Mouse (Mus musculus) limb, embryonic 14.5 days (tissue): ENCODE data around the gene Cyp2r1. TPM values are rescaled to one million over a fixed set of nuclear protein-coding genes. Genes with fewer than 3 reads are reported as not detected.
"Not testable (repeated sequence)": the region's sequence is repeated elsewhere in the genome, so short reads cannot be mapped to it uniquely, and the experiment has no call there.

Experiments
- ATAC-seq: fragments of 200-750 bp; cut with Nextera tagmentation; 2 replicates; pipeline ENCODE4 v1.8.0; 2017; ENCODE audit warnings: low read depth, moderate number of reproducible peaks, moderate TSS enrichment; ENCODE audit not compliant: low FRiP score
- DNase-seq: peaks from one replicate; pipeline ENCODE4 v3.0.0-alpha.2; 2015; ENCODE audit warnings: low spot score
- H3K27ac ChIP-seq: fragments of 300-500 bp; sonication (generic); replicated peaks from 2 replicates; pipeline ENCODE4 v1.5.1; 2014; ENCODE audit warnings: low read depth, mild to moderate bottlenecking, low read length, moderate library complexity, mixed read lengths
- H3K27me3 ChIP-seq: fragments of 300-500 bp; sonication (generic); 2 replicates; pipeline ENCODE4 v1.6.1; 2014; ENCODE audit warnings: low read length, mixed read lengths; ENCODE audit not compliant: control insufficient read depth, insufficient read depth
- H3K36me3 ChIP-seq: fragments of 300-500 bp; sonication (generic); 2 replicates; pipeline ENCODE4 v1.6.1; 2014; ENCODE audit warnings: mild to moderate bottlenecking, low read length, moderate library complexity, mixed read lengths; ENCODE audit not compliant: control insufficient read depth, insufficient read depth
- H3K4me1 ChIP-seq: fragments of 300-500 bp; sonication (generic); 2 replicates; pipeline ENCODE4 v1.6.1; 2014; ENCODE audit warnings: antibody characterized with exemption, low read length, mixed read lengths; ENCODE audit not compliant: control insufficient read depth, insufficient read depth
- H3K4me2 ChIP-seq: fragments of 300-500 bp; sonication (generic); replicated peaks from 2 replicates; pipeline ENCODE4 v1.6.1; 2014; ENCODE audit warnings: low read depth, mild to moderate bottlenecking, low read length, moderate library complexity; ENCODE audit not compliant: severe bottlenecking
- H3K4me3 ChIP-seq: fragments of 300-500 bp; sonication (generic); replicated peaks from 2 replicates; pipeline ENCODE4 v1.5.1; 2014; ENCODE audit warnings: low read length
- H3K9ac ChIP-seq: fragments of 300-500 bp; sonication (generic); 2 replicates; pipeline ENCODE4 v1.6.1; 2014; ENCODE audit warnings: mild to moderate bottlenecking, low read depth, low read length, moderate library complexity; ENCODE audit not compliant: severe bottlenecking
- H3K9me3 ChIP-seq: fragments of 300-500 bp; sonication (generic); 2 replicates; pipeline ENCODE4 v1.6.1; 2016; ENCODE audit warnings: low read length; ENCODE audit not compliant: control insufficient read depth
- POLR2A ChIP-seq: fragments of 200-500 bp; IDR thresholded peaks from 2 replicates; pipeline ENCODE4 v1.8.0; 2012; ENCODE audit warnings: inconsistent platforms, mild to moderate bottlenecking, moderate library complexity, borderline replicate concordance; ENCODE audit not compliant: insufficient read depth, insufficient read length; ENCODE audit errors: extremely low read depth
- WGBS: fragments of 180-500 bp; shearing (Covaris S2); extraction: QIAGEN DNeasy Blood & Tissue Kit; methylation state at CpG from one replicate; pipeline ENCODE4 v1.1.7; 2014; 5-methylcytosine and 5-hydroxymethylcytosine counted together
- polyA plus RNA-seq, 2 experiments: library from polyadenylated mRNA; depleted of rRNA in 1 of 2; stranded (reverse) in 1 of 2; unstranded in 1 of 2; fragments of >200 nt; fragmentation: Nextera tagmentation in 1 of 2; extraction: Ambion mirVana in 1 of 2; gene quantifications; 2 replicates each; pipeline versions ENCODE4 v1.2.1 to v1.2.3; 2012 to 2014

The Cyp2r1 gene
- polyA plus RNA-seq (2012; rRNA removed): 0.96 and 1.2 TPM in 2 replicates
- 2.7 and 4.0 TPM in 2 replicates for polyA plus RNA-seq (2014; fragmentation: Nextera tagmentation; extraction: Ambion mirVana)

DNA sequence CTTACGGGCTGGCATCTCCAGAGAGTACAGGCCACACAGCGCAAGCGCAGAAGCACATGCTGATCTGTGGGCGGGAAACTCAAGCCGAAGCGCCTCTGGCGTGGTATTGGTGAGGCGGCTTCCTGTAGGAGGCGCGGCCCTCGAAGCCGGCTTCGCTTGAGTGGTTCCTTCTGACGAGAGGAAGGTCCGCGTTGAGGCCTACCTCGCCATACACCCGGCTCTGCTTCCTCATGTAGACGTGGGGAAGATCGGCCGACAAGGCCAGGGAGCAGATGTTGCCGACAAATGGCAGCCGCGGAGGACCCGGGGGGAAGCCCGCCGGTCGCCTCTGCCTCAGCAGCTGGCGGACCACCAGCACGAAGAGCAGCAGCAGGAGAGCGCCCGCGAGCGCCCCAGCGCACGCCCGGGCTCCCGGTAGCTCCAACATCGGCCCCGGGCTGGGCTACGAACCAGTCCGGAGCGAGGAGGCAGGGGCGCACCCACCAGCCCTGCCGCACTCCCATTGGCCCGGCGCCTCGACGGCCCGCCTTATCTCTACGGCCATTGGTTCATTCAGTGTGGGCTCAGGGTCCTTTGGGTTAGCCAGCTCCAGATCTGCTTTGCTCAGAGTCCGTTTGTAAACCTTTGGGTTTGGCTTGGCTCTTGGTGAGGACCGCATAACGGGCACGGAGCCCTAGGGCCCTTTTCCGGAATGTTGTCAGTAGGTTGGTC, at the start of gene Cyp2r1:
TSS of gene Cyp2r1 (minus strand) at position 442 of the 711 bp plus-strand sequence.
- Histone ChIP-seq H3K27ac (peak within 1 kb of the TSS; percentile 87), H3K27me3 (no peaks in the 10 kb centered on the region), H3K36me3 (no peaks in the 10 kb centered on the region), H3K9ac (peak within 1 kb of the TSS; percentile 72), H3K4me3 (peak within 1 kb of the TSS; percentile 56), H3K4me2 (peak within 1 kb of the TSS; percentile 70), H3K4me1 (no peaks in the 10 kb centered on the region), H3K9me3 (no peaks in the 10 kb centered on the region)
- peak; percentile 50; the same call in 1 of the 2 replicates for TF ChIP-seq POLR2A
- 2% methylated on average over 42 of the region's 56 CpGs for WGBS
- peak; percentile 100 for ATAC-seq
- DNase-seq: peak; percentile 95

DNA sequence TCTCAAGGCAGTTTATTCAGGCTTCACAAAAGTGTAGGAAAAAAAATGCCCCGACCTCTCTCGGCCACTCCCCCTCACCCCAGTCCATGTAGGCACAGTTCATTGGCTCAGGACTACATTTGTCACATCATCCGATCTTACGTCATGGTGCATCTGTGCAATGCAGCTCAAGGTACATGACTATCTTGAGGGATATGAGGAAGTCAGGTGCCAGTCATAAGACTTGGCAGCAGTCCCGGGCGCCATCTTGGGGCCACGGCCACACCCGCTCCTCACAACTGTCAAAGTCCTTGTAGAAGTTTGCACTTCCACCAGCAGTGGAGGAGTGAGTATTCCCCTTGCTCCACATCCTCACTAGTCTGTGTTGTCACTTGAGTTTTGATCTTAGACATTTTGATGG, 31.6 kb upstream of the Cyp2r1 start:
- ATAC-seq, H3K4me1 ChIP-seq, H3K9ac ChIP-seq, H3K9me3 ChIP-seq, H3K4me3 ChIP-seq, H3K27ac ChIP-seq, H3K4me2 ChIP-seq, H3K36me3 ChIP-seq, DNase-seq, H3K27me3 ChIP-seq: not testable (repeated sequence)
- WGBS: 95% methylated on average over 8 of the region's 8 CpGs

DNA sequence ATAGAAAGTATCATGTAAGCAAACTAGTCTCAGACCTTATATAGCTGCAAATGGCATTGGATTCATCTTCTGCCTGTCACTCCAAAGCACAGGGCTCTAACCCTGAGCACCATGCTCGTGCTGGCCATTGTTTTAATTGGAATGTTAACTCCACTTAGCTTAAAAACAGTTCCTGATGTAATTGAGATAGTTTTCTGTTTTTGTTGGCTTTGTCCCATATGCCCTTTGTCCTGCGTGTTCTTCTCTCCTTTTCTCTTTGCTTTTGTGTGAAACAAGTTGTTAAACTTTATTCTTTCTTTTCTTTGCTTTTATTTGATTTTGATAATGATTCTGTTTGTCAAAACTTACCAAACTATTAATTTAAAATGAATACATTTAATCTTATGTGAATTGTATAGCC, 19.7 kb upstream of the Cyp2r1 start:
- Histone ChIP-seq H3K27me3 (no peaks in the 10 kb centered on the region), H3K9me3 (no peaks in the 10 kb centered on the region), H3K9ac (no peak overlapping the region), H3K4me3 (no peak overlapping the region), H3K4me1 (no peaks in the 10 kb centered on the region), H3K36me3 (no peaks in the 10 kb centered on the region), H3K27ac (no peak overlapping the region), H3K4me2 (no peak overlapping the region)
- no peak for DNase-seq
- ATAC-seq: no peak
- no peak for TF ChIP-seq POLR2A
- 59% methylated on average over 2 of the region's 2 CpGs for WGBS

DNA sequence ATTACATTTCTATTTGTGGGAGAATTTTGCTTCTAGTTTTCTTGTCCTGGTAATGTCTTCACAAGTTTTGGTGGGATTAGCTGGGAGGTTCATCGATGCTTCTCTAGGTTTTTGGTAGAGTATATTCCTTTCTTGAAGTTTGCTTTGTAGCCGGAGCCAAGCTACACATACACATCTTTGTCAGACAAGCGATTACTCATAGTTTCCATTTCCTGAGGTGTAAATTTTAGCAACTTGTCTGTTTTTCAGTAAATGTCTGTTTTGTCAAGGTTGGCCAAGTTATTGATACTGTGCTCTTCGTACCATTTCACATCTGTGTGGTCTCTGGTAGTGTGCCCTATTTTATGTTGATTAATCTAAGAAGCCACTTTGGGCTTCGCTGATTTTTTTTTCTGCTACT, 18.4 kb upstream of the Cyp2r1 start:
- TF ChIP-seq POLR2A: no peak
- no peak overlapping the region for H3K9ac ChIP-seq
- no peak for ATAC-seq
- no peak overlapping the region for H3K4me2 ChIP-seq
- no peak overlapping the region for H3K4me3 ChIP-seq
- no peak for DNase-seq
- H3K27me3 ChIP-seq: no peaks in the 10 kb centered on the region
- no peaks in the 10 kb centered on the region for H3K4me1 ChIP-seq
- 86% methylated on average over 5 of the region's 5 CpGs for WGBS
- no peak overlapping the region for H3K27ac ChIP-seq
- H3K9me3 ChIP-seq: no peaks in the 10 kb centered on the region
- no peaks in the 10 kb centered on the region for H3K36me3 ChIP-seq

DNA sequence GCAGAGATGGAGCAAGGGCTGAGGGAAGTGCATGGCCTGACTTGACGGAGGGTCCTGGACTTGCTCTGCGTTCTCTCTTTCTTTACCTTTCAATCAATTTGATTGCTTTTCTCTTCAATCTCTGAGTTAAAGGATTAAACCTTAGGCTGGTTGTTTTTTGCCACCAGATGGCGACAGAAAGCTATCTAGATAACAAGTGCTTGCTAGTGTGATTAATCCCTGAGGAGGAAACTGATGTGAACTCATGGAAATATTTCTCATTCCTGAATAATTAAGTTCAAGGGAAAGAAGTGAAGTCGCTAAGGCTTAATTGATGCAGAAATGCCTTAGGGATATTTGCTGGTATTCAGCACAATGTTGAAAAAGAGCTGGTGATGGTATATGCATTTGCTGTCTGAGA, 17.7 kb upstream of the Cyp2r1 start:
- Histone ChIP-seq H3K4me3 (no peak overlapping the region), H3K9me3 (no peaks in the 10 kb centered on the region), H3K36me3 (no peaks in the 10 kb centered on the region), H3K9ac (no peak overlapping the region), H3K4me2 (no peak overlapping the region), H3K4me1 (no peaks in the 10 kb centered on the region), H3K27me3 (no peaks in the 10 kb centered on the region), H3K27ac (no peak overlapping the region)
- 12% methylated on average over 4 of the region's 4 CpGs for WGBS
- TF ChIP-seq POLR2A: no peak
- ATAC-seq (no peak), DNase-seq (peak; percentile 70)

DNA sequence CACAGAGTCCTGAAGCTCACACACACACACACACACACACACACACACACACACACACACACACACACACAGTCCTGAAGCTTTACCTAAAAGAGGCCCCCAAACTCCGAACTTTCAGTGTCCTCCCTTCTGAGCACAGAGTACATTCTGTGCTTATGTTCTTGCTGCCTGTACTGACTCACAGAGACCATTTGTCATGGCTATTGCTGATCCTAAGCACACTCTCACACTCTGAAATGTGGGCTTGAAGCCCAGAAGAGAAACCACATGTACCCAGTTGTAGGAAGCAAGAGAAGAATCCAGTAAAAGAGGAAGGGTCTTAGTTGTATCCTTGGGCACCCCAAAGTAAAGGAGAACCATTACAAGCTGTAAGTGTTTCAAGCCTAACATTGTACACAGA, 14.9 kb upstream of the Cyp2r1 start:
- WGBS: 82% methylated on average over 1 of the region's 1 CpGs
- no peak for DNase-seq

More for the DNA sequence above, 14.9 kb upstream of the Cyp2r1 start:
- Histone ChIP-seq H3K9ac (no peak overlapping the region), H3K27me3 (no peaks in the 10 kb centered on the region), H3K36me3 (no peaks in the 10 kb centered on the region), H3K27ac (no peak overlapping the region), H3K9me3 (no peaks in the 10 kb centered on the region), H3K4me3 (no peak overlapping the region), H3K4me2 (no peak overlapping the region), H3K4me1 (no peaks in the 10 kb centered on the region)
- no peak for ATAC-seq
- TF ChIP-seq POLR2A: no peak
